Comparison of ENCODE assay signal across 12 mouse cellular contexts in the genomic region with DNA sequence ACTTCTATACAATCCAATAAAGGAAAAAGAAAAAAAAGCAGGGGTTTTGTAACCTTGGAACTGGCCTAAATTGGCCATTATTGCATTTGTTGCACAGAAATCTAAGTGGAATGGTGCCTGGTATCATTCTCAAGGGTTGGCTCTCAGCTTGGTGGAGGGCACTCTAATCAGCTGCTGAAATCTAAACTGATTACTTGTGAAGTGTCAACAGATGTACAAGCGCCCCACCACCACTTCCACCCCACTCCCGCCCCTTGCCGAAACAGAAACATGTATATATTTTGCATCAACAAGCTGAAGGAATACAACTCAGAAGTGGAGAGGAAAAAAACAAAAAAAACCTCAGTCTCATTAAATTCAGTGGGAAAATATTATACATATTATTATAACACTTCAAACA. TPM values are rescaled to one million over a fixed set of nuclear protein-coding genes. Genes with fewer than 3 reads are reported as not detected.
DNase-seq lines count a peak whose midpoint lies in the region; ATAC-seq and TF ChIP-seq lines count a peak whose summit lies in the region.
"Had no signal": no experiment of that assay in that cellular context is flagged by ENCODE, and none has a peak within 500 bp of the region (broad histone marks: within the 10 kb centered on the region; RNA-seq: fewer than 3 reads in every experiment).

No protein-coding gene starts in this region.

- no peaks in the 10 kb centered on the region for H3K27me3 ChIP-seq in heart, embryonic 16.5 days (ENCODE audit: control insufficient read depth, insufficient read depth, low read length)
- H3K27me3 ChIP-seq in liver, postnatal 0 days (ENCODE audit: insufficient read depth, low read length): no peaks in the 10 kb centered on the region
- H3K27me3 ChIP-seq: CH12.LX; embryonic facial prominence, embryonic 12.5 days; neural tube, embryonic 13.5 days had no signal

- H3K27ac ChIP-seq in heart, embryonic 16.5 days (ENCODE audit: low read length): peak overlapping the region; percentile 61; the same call in 1 of the 2 replicates
- no peak overlapping the region for H3K27ac ChIP-seq in liver, postnatal 0 days (ENCODE audit: low read depth)
- H3K27ac ChIP-seq in layer of hippocampus, adult 2 months: no peak overlapping the region
- H3K27ac ChIP-seq: embryonic facial prominence, embryonic 12.5 days; neural tube, embryonic 13.5 days had no signal

- no peak overlapping the region for H3K4me3 ChIP-seq in heart, embryonic 16.5 days (ENCODE audit: low read length)
- H3K4me3 ChIP-seq in liver, postnatal 0 days (ENCODE audit: low read depth, low read length): no peak overlapping the region
- H3K4me3 ChIP-seq in layer of hippocampus, adult 2 months: no peak overlapping the region
- H3K4me3 ChIP-seq: embryonic facial prominence, embryonic 12.5 days; neural tube, embryonic 13.5 days had no signal

- H3K4me1 ChIP-seq in heart, embryonic 16.5 days (ENCODE audit: control insufficient read depth, insufficient read depth, low read length): peaks cover 8% of the 10 kb centered on the region; the same call in 1 of the 2 replicates
- no peaks in the 10 kb centered on the region; the same call in 1 of the 2 replicates for H3K4me1 ChIP-seq in liver, postnatal 0 days (ENCODE audit: insufficient read depth)
- H3K4me1 ChIP-seq: embryonic facial prominence, embryonic 12.5 days had no signal

- no peaks in the 10 kb centered on the region for H3K9me3 ChIP-seq in heart, embryonic 16.5 days (replicated peaks; ENCODE audit: control insufficient read depth, low read length)
- H3K9me3 ChIP-seq in liver, postnatal 0 days (ENCODE audit: low read length): no peaks in the 10 kb centered on the region
- H3K9me3 ChIP-seq: embryonic facial prominence, embryonic 12.5 days; neural tube, embryonic 13.5 days had no signal

- TF ChIP-seq CTCF in brain, embryonic 14.5 days (IDR thresholded peaks at IDR 0.05; ENCODE audit: borderline replicate concordance, extremely low read depth, insufficient read depth, insufficient read length): no peak
- no peak for TF ChIP-seq CTCF in liver, postnatal 0 days (IDR thresholded peaks at IDR 0.05; ENCODE audit: low read depth)
- TF ChIP-seq CTCF in layer of hippocampus, adult 2 months (conservative IDR thresholded peaks at IDR 0.05): no peak

- no peak for ATAC-seq in heart, embryonic 16.5 days (replicated peaks; ENCODE audit: extremely low read depth, insufficient read depth, low FRiP score)
- no peak for ATAC-seq in liver, postnatal 0 days

- no peaks in the 10 kb centered on the region for H3K36me3 ChIP-seq in heart, embryonic 16.5 days (ENCODE audit: control insufficient read depth, insufficient read depth)
- H3K36me3 ChIP-seq in liver, postnatal 0 days (replicated peaks; ENCODE audit: insufficient read depth, low read length): no peaks in the 10 kb centered on the region
- H3K36me3 ChIP-seq: embryonic facial prominence, embryonic 12.5 days; neural tube, embryonic 13.5 days had no signal

- no peak for DNase-seq in heart, adult 9 months (ENCODE audit: low spot score in 2 of 2)
- peak; percentile 29 for DNase-seq in brain, embryonic 14.5 days (ENCODE audit: low read depth)
- DNase-seq in liver, postnatal 0 days: no peak
- peak; percentile 51 for DNase-seq in thymus, postnatal 4 days
- DNase-seq in layer of hippocampus, adult 2 months (ENCODE audit: low spot score in 2 of 2): no peak
- no peak for DNase-seq in cerebellum, postnatal 4 days (ENCODE audit: low spot score in 2 of 2)
- DNase-seq: cerebellum, postnatal 36 days had no signal

- no peak for TF ChIP-seq POLR2A in brain, embryonic 14.5 days (IDR thresholded peaks at IDR 0.05; ENCODE audit: borderline replicate concordance, extremely low read depth, insufficient read depth, insufficient read length, poor library complexity, severe bottlenecking)

- 81% methylated on average over 3 of the region's 3 CpGs for WGBS in heart, embryonic 16.5 days
- WGBS in liver, postnatal 0 days (ENCODE audit: insufficient replicate concordance): 55% methylated on average over 3 of the region's 3 CpGs

- no peak overlapping the region; the same call in 1 of the 2 replicates for H3K9ac ChIP-seq in heart, embryonic 16.5 days (ENCODE audit: low read length)
- H3K9ac ChIP-seq in liver, postnatal 0 days (replicated peaks): no peak overlapping the region
- H3K9ac ChIP-seq: embryonic facial prominence, embryonic 12.5 days; lung, embryonic 14.5 days; neural tube, embryonic 13.5 days had no signal

- peak overlapping the region; percentile 46 for H3K4me2 ChIP-seq in heart, embryonic 16.5 days (ENCODE audit: low read depth, low read length)
- H3K4me2 ChIP-seq in liver, postnatal 0 days (ENCODE audit: low read depth, low read length): peak overlapping the region; percentile 57; the same call in 1 of the 2 replicates
- H3K4me2 ChIP-seq: embryonic facial prominence, embryonic 12.5 days; lung, embryonic 14.5 days had no signal

- no peak for TF ChIP-seq EP300 in liver, postnatal 0 days (IDR thresholded peaks at IDR 0.05; ENCODE audit: low read depth)

RNA-seq across cellular contexts. Expression of gene Ikzf2, which starts 29.6 kb away (rescaled TPM):
- polyA plus RNA-seq in heart, embryonic 16.5 days (2015; fragmentation: Nextera tagmentation; extraction: Ambion mirVana): 3.1 and 4.6 TPM in 2 replicates
- 2.3 and 3.3 TPM in 2 replicates for polyA plus RNA-seq in brain, embryonic 14.5 days (2012; rRNA removed)
- polyA plus RNA-seq in liver, postnatal 0 days (2015; fragmentation: Nextera tagmentation; extraction: Ambion mirVana): 0.33 and 0.56 TPM in 2 replicates
- total RNA-seq in layer of hippocampus, adult 2 months (2021): 10 to 100 TPM in 1 of 2 experiments, 1 to 10 TPM in 1; 9.2 to 10.5 TPM
- total RNA-seq: CH12.LX had no signal

Comparison
In these comparisons a context has a peak if more than half of its experiments do, and no peak if none do; other contexts are left out.
1. DNase-seq: peak in brain, embryonic 14.5 days (single experiment) and thymus, postnatal 4 days (single experiment); none in heart, adult 9 months (0 of 2), liver, postnatal 0 days (single experiment), layer of hippocampus, adult 2 months (0 of 2) and cerebellum, postnatal 4 days (0 of 2).